Mouse (Mus musculus): Measurements from ENCODE around the gene Igdcc4.

- TF ChIP-seq POLR2A (IDR thresholded peaks at IDR 0.05; ENCODE audit: insufficient read depth, low read depth, low read length) (no peak), CTCF (IDR thresholded peaks at IDR 0.05; ENCODE audit: insufficient read depth, low read depth, low read length) (no peak)
Measured at GRCm38 (mm10) chr9:65111698-65112097, 10.4 kb downstream of the Igdcc4 start.
